27 mouse cellular contexts compared by ENCODE assay signal in the genomic region with DNA sequence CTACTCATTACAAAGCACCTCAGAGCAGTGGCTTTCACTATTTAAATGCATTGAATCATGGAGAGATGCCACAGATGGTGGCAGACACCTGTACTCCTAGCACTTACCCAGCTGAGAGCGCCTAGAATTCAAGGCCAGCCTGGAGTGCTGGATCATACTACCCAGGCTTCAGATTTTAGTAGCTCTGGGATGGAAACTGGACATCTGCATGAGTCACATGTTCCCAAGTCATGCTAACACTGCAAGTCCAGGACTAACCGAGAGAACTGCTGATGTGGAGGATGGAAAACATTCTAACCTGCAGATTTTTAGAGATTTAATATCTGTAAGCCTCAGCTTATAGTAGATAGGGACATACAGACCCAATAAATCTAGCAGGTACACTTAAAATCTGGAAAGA.
"Had no signal": no experiment of that assay in that cellular context is flagged by ENCODE, and none has a peak within 500 bp of the region (broad histone marks: within the 10 kb centered on the region; RNA-seq: fewer than 3 reads in every experiment).

No protein-coding gene starts in this region.

- DNase-seq: heart, postnatal 10 days; heart, postnatal 14 days; heart, postnatal 36 days; heart, postnatal 4 days; kidney, adult 11 months; kidney, adult 18-20 months; kidney, adult 8-10 months; kidney, postnatal 10 days; kidney, postnatal 25 days; kidney, postnatal 4 days; layer of hippocampus, adult 9-11 months had no signal

- H3K9me3 ChIP-seq: heart, embryonic 10.5 days; heart, embryonic 12.5 days; heart, embryonic 13.5 days; heart, embryonic 15.5 days; hindbrain, embryonic 10.5 days; hindbrain, embryonic 12.5 days; hindbrain, embryonic 13.5 days; hindbrain, embryonic 15.5 days; intestine, embryonic 15.5 days; kidney, embryonic 15.5 days had no signal

- H3K9ac ChIP-seq: heart, embryonic 12.5 days; heart, embryonic 13.5 days; heart, embryonic 15.5 days; hindbrain, embryonic 12.5 days; hindbrain, embryonic 13.5 days; hindbrain, embryonic 14.5 days; hindbrain, embryonic 15.5 days; intestine, embryonic 15.5 days; kidney, embryonic 15.5 days had no signal

- H3K27ac ChIP-seq: heart, embryonic 10.5 days; heart, embryonic 13.5 days; heart, embryonic 15.5 days; hindbrain, embryonic 10.5 days; hindbrain, embryonic 12.5 days; hindbrain, embryonic 13.5 days; hindbrain, embryonic 14.5 days; hindbrain, embryonic 15.5 days; hindbrain, postnatal 0 days; intestine, embryonic 15.5 days; kidney, embryonic 15.5 days; kidney, postnatal 0 days; layer of hippocampus, adult 2 months; left cerebral cortex, adult 2 months had no signal

- H3K4me2 ChIP-seq: heart, embryonic 11.5 days; heart, embryonic 12.5 days; heart, embryonic 13.5 days; heart, embryonic 15.5 days; hindbrain, embryonic 12.5 days; hindbrain, embryonic 13.5 days; hindbrain, embryonic 14.5 days; hindbrain, embryonic 15.5 days; intestine, embryonic 15.5 days; kidney, embryonic 15.5 days had no signal

- H3K4me3 ChIP-seq: heart, embryonic 10.5 days; heart, embryonic 12.5 days; heart, embryonic 13.5 days; heart, embryonic 15.5 days; hindbrain, embryonic 10.5 days; hindbrain, embryonic 12.5 days; hindbrain, embryonic 13.5 days; hindbrain, embryonic 15.5 days; intestine, embryonic 15.5 days; kidney, embryonic 15.5 days; layer of hippocampus, adult 2 months; left cerebral cortex, adult 2 months had no signal

- H3K36me3 ChIP-seq: heart, embryonic 10.5 days; heart, embryonic 12.5 days; heart, embryonic 13.5 days; heart, embryonic 15.5 days; hindbrain, embryonic 10.5 days; hindbrain, embryonic 12.5 days; hindbrain, embryonic 13.5 days; hindbrain, embryonic 15.5 days; intestine, embryonic 15.5 days; kidney, embryonic 15.5 days had no signal

- H3K4me1 ChIP-seq: heart, embryonic 12.5 days; intestine, embryonic 15.5 days had no signal

- H3K27me3 ChIP-seq: heart, embryonic 12.5 days; heart, embryonic 13.5 days; heart, embryonic 15.5 days; hindbrain, embryonic 12.5 days; hindbrain, embryonic 13.5 days; hindbrain, embryonic 15.5 days; intestine, embryonic 15.5 days; kidney, embryonic 15.5 days had no signal
